Mouse (Mus musculus) small intestine, adult 2 months (tissue): ENCODE results near the gene Stk39.

Experiments used
- CTCF ChIP-seq: fragments of 200-500 bp; IDR thresholded peaks from 2 replicates; pipeline ENCODE4 v1.5.1; 2012; ENCODE audit warnings: low read depth, mild to moderate bottlenecking, control low read depth, inconsistent platforms, low read length, moderate library complexity, mixed read lengths; ENCODE audit not compliant: insufficient replicate concordance, insufficient read length; ENCODE audit errors: extremely low read depth
- POLR2A ChIP-seq: fragments of 200-500 bp; IDR thresholded peaks from 2 replicates; pipeline ENCODE4 v1.6.1; 2012; ENCODE audit warnings: low read depth, mild to moderate bottlenecking, control low read depth, inconsistent platforms, low read length, moderate library complexity

- TF ChIP-seq CTCF: no peak
- no peak for TF ChIP-seq POLR2A
Measured at GRCm38 (mm10) chr2:68457455-68458032, 14.5 kb downstream of the Stk39 start.
